Mouse (Mus musculus) G1E (cell line): ENCODE results near the gene Gpx8. TPM values are rescaled to one million over a fixed set of nuclear protein-coding genes. Genes with fewer than 3 reads are reported as not detected.

Experiments
- ATAC-seq: 2 replicates; pipeline ENCODE4 v1.8.0; 2016; ENCODE audit warnings: mild to moderate bottlenecking; ENCODE audit not compliant: insufficient number of reproducible peaks, poor library complexity, low FRiP score, severe bottlenecking; ENCODE audit errors: extremely low read depth
- DNase-seq: peaks from one replicate; pipeline ENCODE4 v3.0.0; 2012; ENCODE audit warnings: low spot score
- H3K27me3 ChIP-seq: 2 replicates; pipeline ENCODE4 v1.6.1; 2012; ENCODE audit warnings: mild to moderate bottlenecking, low read length, inconsistent platforms; ENCODE audit not compliant: insufficient read depth
- H3K36me3 ChIP-seq: replicated peaks from 2 replicates; pipeline ENCODE3; 2012; ENCODE audit warnings: mild to moderate bottlenecking, inconsistent platforms
- H3K4me1 ChIP-seq: 2 replicates; pipeline ENCODE4 v1.6.1; 2012; ENCODE audit warnings: low read depth, low read length, inconsistent platforms, mixed read lengths; ENCODE audit not compliant: insufficient read depth
- H3K4me3 ChIP-seq: 2 replicates; pipeline ENCODE4 v1.5.1; 2012; ENCODE audit warnings: low read depth, mild to moderate bottlenecking, inconsistent platforms, low read length, moderate library complexity, mixed read lengths
- H3K9me3 ChIP-seq: replicated peaks from 2 replicates; pipeline ENCODE4 v1.6.1; 2012; ENCODE audit warnings: inconsistent platforms
- CTCF ChIP-seq: IDR thresholded peaks from 2 replicates; pipeline ENCODE4 v1.5.1; 2012; ENCODE audit warnings: low read depth, low read length, inconsistent platforms, mixed read lengths
- GATA1 ChIP-seq: IDR thresholded peaks from 2 replicates; pipeline ENCODE4 v1.6.1; 2012; ENCODE audit warnings: borderline replicate concordance, low read length, inconsistent platforms, mixed read lengths
- GATA2 ChIP-seq: IDR thresholded peaks from 2 replicates; pipeline ENCODE4 v1.6.1; 2012; ENCODE audit warnings: low read depth, low read length, inconsistent platforms, borderline replicate concordance
- POLR2AphosphoS5 ChIP-seq: IDR thresholded peaks from 2 replicates; pipeline ENCODE4 v1.6.1; 2012; ENCODE audit warnings: low read depth, low read length, inconsistent platforms; ENCODE audit not compliant: insufficient replicate concordance
- TAL1 ChIP-seq: conservative IDR thresholded peaks from 2 replicates; pipeline ENCODE4 v1.6.1; 2012; ENCODE audit warnings: low read depth, low read length, inconsistent platforms, mixed read lengths
- polyA plus RNA-seq: library from polyadenylated mRNA; stranded (reverse); fragments of >175 nt; gene quantifications from 2 replicates; pipeline ENCODE4 v1.2.3, GENCODE M21; 2012
- total RNA-seq, 2 experiments: library from RNA; stranded (forward) in 1 of 2; stranded (reverse) in 1 of 2; fragments of 200-1000 nt in 1 of 2; fragments of >200 nt in 1 of 2; fragmentation: Nextera tagmentation in 1 of 2; gene quantifications; 2 replicates each; pipeline ENCODE4 v1.2.3; 2014 to 2017

Gpx8 gene
- total and polyA plus RNA-seq, 3 experiments = 0.16 TPM; not detected in 2

DNA sequence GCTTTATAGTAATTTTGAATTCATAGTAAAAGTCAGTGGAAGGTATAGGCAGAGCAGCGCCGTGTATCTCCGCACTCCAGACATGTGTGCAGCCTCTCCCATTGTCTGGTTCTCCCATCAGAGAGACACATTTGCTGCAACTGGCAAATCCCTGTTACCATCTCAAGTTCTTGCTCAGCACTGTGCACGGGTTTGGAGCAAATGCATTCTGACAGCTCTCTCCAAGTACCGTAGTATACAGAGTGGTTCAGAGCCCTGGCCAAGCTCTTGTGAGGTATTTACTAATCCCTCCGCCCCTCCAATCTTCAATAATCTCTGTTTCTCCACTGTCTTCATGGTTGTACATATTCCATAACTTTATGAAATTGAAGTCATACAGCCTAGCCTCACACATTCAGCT lies 33.5 kb downstream of the Gpx8 start:
- Histone ChIP-seq H3K4me1 (no peaks in the 10 kb centered on the region; the same call in 1 of the 2 replicates), H3K9me3 (no peaks in the 10 kb centered on the region), H3K36me3 (no peaks in the 10 kb centered on the region), H3K27me3 (peaks cover 13% of the 10 kb centered on the region; the same call in 1 of the 2 replicates), H3K4me3 (no peak overlapping the region)
- DNase-seq (no peak), ATAC-seq (no peak)
- TF ChIP-seq GATA2 (no peak), POLR2AphosphoS5 (no peak), CTCF (no peak), TAL1 (no peak)

DNA sequence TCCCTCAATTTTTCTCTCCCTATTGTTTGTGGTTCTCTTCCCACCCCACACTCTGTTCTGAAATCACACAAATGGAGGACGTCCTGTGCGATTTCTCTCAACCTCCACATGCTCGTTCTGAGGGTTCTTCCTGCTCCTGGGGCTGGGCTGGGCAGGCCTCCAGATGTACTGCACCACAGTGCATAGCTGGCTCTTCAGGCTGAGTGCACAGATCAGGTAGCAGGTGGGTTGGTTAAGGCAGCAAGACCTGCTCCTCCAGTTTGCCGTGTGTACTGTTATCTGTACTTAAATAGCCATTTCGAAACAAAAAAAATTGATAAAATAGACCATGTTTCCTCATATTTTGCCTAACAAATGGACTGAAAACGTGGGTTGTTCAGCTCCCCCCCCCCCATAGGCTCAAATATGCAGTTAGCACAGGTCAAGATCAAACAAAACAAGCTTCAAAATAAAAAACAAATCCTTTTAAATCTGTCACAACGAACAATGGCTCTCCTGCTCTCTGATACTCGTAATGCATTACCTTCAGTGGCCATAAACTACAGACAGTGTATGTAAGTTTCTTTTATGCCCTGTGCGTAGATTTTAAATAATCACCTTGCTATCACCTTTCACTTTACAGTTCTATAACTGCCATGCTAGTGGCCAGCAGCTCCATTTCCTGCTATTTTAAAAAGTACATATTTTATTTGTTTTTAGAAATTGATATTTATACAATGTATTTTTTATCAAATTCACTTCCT lies 45.5 kb downstream of the Gpx8 start:
- no peak overlapping the region for H3K4me3 ChIP-seq
- no peak for TF ChIP-seq CTCF
- no peak for TF ChIP-seq POLR2AphosphoS5
- TF ChIP-seq GATA1 = no peak
- H3K4me1 ChIP-seq = no peaks in the 10 kb centered on the region
- no peaks in the 10 kb centered on the region for H3K9me3 ChIP-seq
- H3K36me3 ChIP-seq = no peaks in the 10 kb centered on the region
- peaks cover 22% of the 10 kb centered on the region for H3K27me3 ChIP-seq
- no peak for ATAC-seq
- DNase-seq = no peak

DNA sequence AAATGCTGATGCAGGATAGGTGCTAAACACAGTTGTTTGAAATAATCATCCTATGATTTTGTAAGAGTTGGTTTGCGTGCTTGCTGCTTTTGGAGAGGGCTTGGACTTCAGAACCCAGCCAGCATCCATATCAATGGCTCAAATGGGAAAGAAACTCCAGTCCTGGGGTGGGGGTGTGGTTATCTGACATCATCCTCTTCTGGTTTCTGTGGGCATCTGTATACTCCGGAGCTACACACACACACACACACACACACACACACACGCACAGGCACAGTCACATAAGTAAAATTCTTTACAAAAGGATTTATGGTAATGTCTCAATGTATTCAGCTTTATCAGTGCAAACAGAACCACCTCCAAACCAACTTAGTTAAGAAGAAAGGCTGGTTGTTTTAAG lies 46.1 kb downstream of the Gpx8 start:
- no peak overlapping the region for H3K4me3 ChIP-seq
- DNase-seq = no peak
- no peaks in the 10 kb centered on the region for H3K36me3 ChIP-seq
- no peak for TF ChIP-seq TAL1
- no peak for TF ChIP-seq GATA1
- no peak for TF ChIP-seq GATA2
- no peak for TF ChIP-seq CTCF
- no peak for TF ChIP-seq POLR2AphosphoS5
- ATAC-seq = no peak
- H3K9me3 ChIP-seq = no peaks in the 10 kb centered on the region
- H3K27me3 ChIP-seq = peaks cover 22% of the 10 kb centered on the region
- no peaks in the 10 kb centered on the region for H3K4me1 ChIP-seq

GRCm38 (mm10) chr13:112998427-112999201 lies 47.6 kb downstream of the Gpx8 start:
- Histone ChIP-seq H3K27me3 (peaks cover 31% of the 10 kb centered on the region), H3K4me3 (no peak overlapping the region), H3K36me3 (no peaks in the 10 kb centered on the region), H3K4me1 (peaks cover 6% of the 10 kb centered on the region; the same call in 1 of the 2 replicates), H3K9me3 (peaks cover 4% of the 10 kb centered on the region; the same call in 1 of the 2 replicates)
- DNase-seq (no peak), ATAC-seq (no peak)
- TF ChIP-seq GATA2 = no peak
- no peak for TF ChIP-seq CTCF
- TF ChIP-seq POLR2AphosphoS5 = no peak
- no peak for TF ChIP-seq GATA1
- TF ChIP-seq TAL1 = no peak

DNA sequence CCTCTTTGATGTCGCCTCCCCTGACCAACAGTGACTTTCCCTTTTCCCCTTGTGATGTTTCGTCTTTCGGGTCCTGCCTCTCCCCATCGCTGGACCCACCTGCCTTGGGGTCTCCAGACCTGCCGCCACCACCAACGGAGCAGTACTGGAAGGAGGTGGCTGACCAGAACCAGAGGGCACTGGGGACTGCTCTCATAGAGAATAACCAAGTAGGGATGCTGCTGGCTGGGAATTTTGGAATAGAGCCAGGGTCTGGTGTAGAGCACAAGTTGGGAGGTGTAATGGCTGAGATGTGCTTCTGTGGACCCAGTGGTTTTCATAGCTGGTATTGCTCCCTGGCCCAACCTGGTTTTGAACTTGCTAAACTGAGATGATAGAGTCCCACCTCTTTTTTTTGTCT lies 48.8 kb downstream of the Gpx8 start:
- Histone ChIP-seq H3K4me3 (no peak overlapping the region), H3K27me3 (peaks cover 34% of the 10 kb centered on the region), H3K36me3 (no peaks in the 10 kb centered on the region), H3K4me1 (peaks cover 6% of the 10 kb centered on the region; the same call in 1 of the 2 replicates), H3K9me3 (peaks cover 6% of the 10 kb centered on the region; the same call in 1 of the 2 replicates)
- TF ChIP-seq GATA2 = no peak
- TF ChIP-seq GATA1 = no peak
- no peak for TF ChIP-seq POLR2AphosphoS5
- no peak for TF ChIP-seq TAL1
- no peak for TF ChIP-seq CTCF
- ATAC-seq (no peak), DNase-seq (no peak)

DNA sequence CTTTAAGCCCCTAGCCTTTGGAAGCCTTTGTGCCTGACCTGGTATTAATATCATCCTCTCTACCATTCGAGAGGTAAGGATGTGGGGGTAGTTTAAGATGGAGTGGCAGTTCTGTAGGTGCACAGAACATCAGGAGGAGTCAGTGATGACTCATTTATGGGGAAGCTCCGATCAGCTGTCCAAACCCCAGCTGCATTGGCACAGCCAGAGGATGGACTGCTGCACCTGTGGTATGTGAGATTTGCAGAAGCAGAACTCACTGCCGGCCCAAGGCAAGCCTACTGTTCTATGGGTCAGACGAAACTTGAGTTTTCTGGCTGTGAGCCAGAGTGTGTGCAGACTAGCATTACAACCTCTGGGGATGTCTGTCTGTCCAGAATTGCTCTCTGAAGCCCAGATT lies 49.8 kb downstream of the Gpx8 start:
- no peaks in the 10 kb centered on the region for H3K36me3 ChIP-seq
- ATAC-seq = no peak
- H3K27me3 ChIP-seq = peaks cover 32% of the 10 kb centered on the region
- peaks cover 6% of the 10 kb centered on the region; the same call in 1 of the 2 replicates for H3K4me1 ChIP-seq
- no peak for DNase-seq
- no peak for TF ChIP-seq TAL1
- no peak for TF ChIP-seq GATA1
- no peak for TF ChIP-seq GATA2
- TF ChIP-seq POLR2AphosphoS5 = no peak
- no peak for TF ChIP-seq CTCF
- peaks cover 6% of the 10 kb centered on the region; the same call in 1 of the 2 replicates for H3K9me3 ChIP-seq
- H3K4me3 ChIP-seq = no peak overlapping the region
